Mouse (Mus musculus) testis, adult 2 months (tissue): ENCODE measurements around the gene Papola. TPM values are rescaled to one million over a fixed set of nuclear protein-coding genes. Genes with fewer than 3 reads are reported as not detected.

Source experiments
- H3K27ac ChIP-seq: fragments of 200-500 bp; 2 replicates; pipeline ENCODE4 v1.5.1; 2012; ENCODE audit warnings: low read depth, low read length; ENCODE audit not compliant: control insufficient read depth, insufficient read depth
- H3K27me3 ChIP-seq: fragments of 200-500 bp; 2 replicates; pipeline ENCODE4 v1.6.1; 2012; ENCODE audit warnings: mild to moderate bottlenecking, low read length, moderate library complexity; ENCODE audit not compliant: control insufficient read depth, insufficient read depth
- H3K36me3 ChIP-seq: fragments of 200-500 bp; 2 replicates; pipeline ENCODE4 v1.6.1; 2012; ENCODE audit warnings: mild to moderate bottlenecking, low read length; ENCODE audit not compliant: control insufficient read depth, insufficient read depth
- H3K4me1 ChIP-seq: fragments of 200-500 bp; 2 replicates; pipeline ENCODE4 v1.6.1; 2012; ENCODE audit warnings: low read length; ENCODE audit not compliant: control insufficient read depth, insufficient read depth
- H3K4me3 ChIP-seq: fragments of 200-500 bp; 2 replicates; pipeline ENCODE4 v1.5.1; 2012; ENCODE audit warnings: low read depth, mild to moderate bottlenecking, low read length, moderate library complexity, mixed read lengths; ENCODE audit not compliant: control insufficient read depth
- CTCF ChIP-seq: fragments of 200-500 bp; IDR thresholded peaks from 2 replicates; pipeline ENCODE4 v1.5.1; 2012; ENCODE audit warnings: low read depth, mild to moderate bottlenecking, inconsistent platforms, low read length, moderate library complexity; ENCODE audit not compliant: control insufficient read depth, insufficient read depth, insufficient replicate concordance
- POLR2A ChIP-seq: fragments of 200-500 bp; IDR thresholded peaks from 2 replicates; pipeline ENCODE4 v1.6.1; 2012; ENCODE audit warnings: low read depth, mild to moderate bottlenecking, inconsistent platforms, low read length, moderate library complexity; ENCODE audit not compliant: control insufficient read depth
- polyA plus RNA-seq: library from polyadenylated mRNA; depleted of rRNA; stranded (reverse); fragments of >200 nt; gene quantifications from 2 replicates; pipeline ENCODE4 v1.2.3, GENCODE M21; 2012

Papola gene
- polyA plus RNA-seq, 1 experiment = 70.6 TPM

- Histone ChIP-seq H3K36me3 (no peaks in the 10 kb centered on the region), H3K27ac (no peak overlapping the region), H3K4me1 (no peaks in the 10 kb centered on the region), H3K4me3 (no peak overlapping the region), H3K27me3 (no peaks in the 10 kb centered on the region)
- TF ChIP-seq CTCF (no peak), POLR2A (no peak)
Observed at GRCm38 (mm10) chr12:105849102-105849501, 64.6 kb downstream of the Papola start.

DNA sequence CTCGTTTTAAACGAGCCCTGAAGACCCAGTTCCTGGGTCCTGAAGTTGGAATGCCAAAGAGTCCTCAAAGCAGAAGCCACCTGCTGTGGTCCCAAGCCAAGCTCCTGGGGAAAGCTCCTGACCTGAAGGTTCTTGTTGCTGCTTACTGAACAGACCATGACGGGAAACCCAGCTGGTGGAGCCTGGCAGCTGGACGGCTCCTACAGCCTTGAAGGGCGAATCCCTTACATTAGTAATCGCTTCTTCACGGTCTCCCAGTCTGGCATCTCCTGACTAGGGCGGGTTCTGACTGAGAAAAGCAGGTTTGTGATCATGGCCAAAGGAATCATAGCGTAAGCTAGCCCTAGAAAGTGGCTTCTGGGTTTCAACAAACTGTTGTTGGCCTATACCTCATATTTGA is 66.2 kb downstream of the Papola start:
- H3K27me3 ChIP-seq = no peaks in the 10 kb centered on the region
- H3K36me3 ChIP-seq = no peaks in the 10 kb centered on the region
- TF ChIP-seq POLR2A (no peak), CTCF (no peak)
- H3K4me1 ChIP-seq = no peaks in the 10 kb centered on the region
- H3K4me3 ChIP-seq = no peak overlapping the region
- no peak overlapping the region for H3K27ac ChIP-seq

DNA sequence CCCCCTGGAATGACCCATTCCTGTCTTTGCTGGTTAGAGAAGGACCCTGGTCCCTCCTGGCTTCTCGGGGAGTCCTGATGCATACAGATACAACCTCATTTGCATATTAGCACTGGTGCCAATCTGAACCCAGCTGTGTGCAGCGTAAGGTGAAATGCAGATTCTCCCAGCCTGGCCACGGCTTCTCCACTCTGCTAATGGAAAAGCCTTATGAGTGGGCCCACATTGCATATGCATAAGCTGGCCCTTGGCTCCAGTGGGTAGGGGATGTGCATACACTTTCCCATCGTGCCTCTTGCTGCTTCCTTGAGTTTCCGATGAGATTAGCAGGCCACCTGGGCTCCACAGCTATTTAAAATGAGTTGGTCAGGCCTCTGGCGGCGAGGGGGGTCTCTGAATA is 68.3 kb downstream of the Papola start:
- Histone ChIP-seq H3K4me1 (no peaks in the 10 kb centered on the region), H3K36me3 (no peaks in the 10 kb centered on the region), H3K27ac (no peak overlapping the region), H3K4me3 (no peak overlapping the region), H3K27me3 (no peaks in the 10 kb centered on the region)
- TF ChIP-seq CTCF = no peak
- TF ChIP-seq POLR2A = no peak

- no peak overlapping the region for H3K27ac ChIP-seq
- no peaks in the 10 kb centered on the region for H3K4me1 ChIP-seq
- no peaks in the 10 kb centered on the region for H3K27me3 ChIP-seq
- TF ChIP-seq POLR2A = no peak
- TF ChIP-seq CTCF = peak; percentile 34; the same call in 1 of the 2 replicates
- H3K4me3 ChIP-seq = no peak overlapping the region
- no peaks in the 10 kb centered on the region for H3K36me3 ChIP-seq
Observed at GRCm38 (mm10) chr12:105854639-105855038, 70.1 kb downstream of the Papola start.

- no peaks in the 10 kb centered on the region for H3K4me1 ChIP-seq
- TF ChIP-seq POLR2A (no peak), CTCF (no peak)
- H3K36me3 ChIP-seq = no peaks in the 10 kb centered on the region
- H3K27ac ChIP-seq = no peak overlapping the region
- no peaks in the 10 kb centered on the region for H3K27me3 ChIP-seq
- no peak overlapping the region for H3K4me3 ChIP-seq
Observed at GRCm38 (mm10) chr12:105857902-105858640, 73.6 kb downstream of the Papola start.

- Histone ChIP-seq H3K36me3 (no peaks in the 10 kb centered on the region), H3K27me3 (no peaks in the 10 kb centered on the region), H3K4me3 (no peak overlapping the region), H3K27ac (no peak overlapping the region), H3K4me1 (no peaks in the 10 kb centered on the region)
- TF ChIP-seq POLR2A (no peak), CTCF (no peak)
Observed at GRCm38 (mm10) chr12:105862072-105862471, 77.6 kb downstream of the Papola start.

- H3K27me3 ChIP-seq = no peaks in the 10 kb centered on the region
- H3K36me3 ChIP-seq = no peaks in the 10 kb centered on the region
- no peaks in the 10 kb centered on the region for H3K4me1 ChIP-seq
- H3K27ac ChIP-seq = no peak overlapping the region
- TF ChIP-seq CTCF (no peak), POLR2A (no peak)
- H3K4me3 ChIP-seq = no peak overlapping the region
Observed at GRCm38 (mm10) chr12:105862607-105863006, 78.1 kb downstream of the Papola start.
